Mouse (Mus musculus): ENCODE results near the gene Herc1.

The Herc1 gene

GRCm38 (mm10) chr9:66492361-66492760, 142.1 kb downstream of the Herc1 start:
- no peak for DNase-seq (ENCODE audit: low read depth, low spot score)

- DNase-seq (ENCODE audit: low read depth, low spot score) = no peak
These were observed 143.7 kb downstream of the Herc1 start for GRCm38 (mm10) chr9:66493992-66494391.

GRCm38 (mm10) chr9:66501248-66501647, 151.0 kb downstream of the Herc1 start:
- no peak for DNase-seq (ENCODE audit: low read depth, low spot score)

- DNase-seq (ENCODE audit: low read depth, low spot score) = no peak
These were observed 153.7 kb downstream of the Herc1 start for GRCm38 (mm10) chr9:66503879-66504411.

GRCm38 (mm10) chr9:66504518-66504917, 154.3 kb downstream of the Herc1 start:
- DNase-seq (ENCODE audit: low read depth, low spot score) = no peak

GRCm38 (mm10) chr9:66505141-66505917, 155.1 kb downstream of the Herc1 start:
- no peak for DNase-seq (ENCODE audit: low read depth, low spot score)

GRCm38 (mm10) chr9:66506011-66506410, 155.8 kb downstream of the Herc1 start:
- DNase-seq (ENCODE audit: low read depth, low spot score) = no peak

GRCm38 (mm10) chr9:66506424-66506823, 156.2 kb downstream of the Herc1 start:
- DNase-seq (ENCODE audit: low read depth, low spot score) = no peak

- DNase-seq (ENCODE audit: low read depth, low spot score) = no peak
These were observed 157.4 kb downstream of the Herc1 start for GRCm38 (mm10) chr9:66507684-66508083.

- DNase-seq (ENCODE audit: low read depth, low spot score) = no peak
These were observed 158.7 kb downstream of the Herc1 start for GRCm38 (mm10) chr9:66508890-66509399.

- DNase-seq (ENCODE audit: low read depth, low spot score) = peak; percentile 7
These were observed 160.1 kb downstream of the Herc1 start for GRCm38 (mm10) chr9:66510351-66510841.

GRCm38 (mm10) chr9:66510944-66511343, 160.7 kb downstream of the Herc1 start:
- DNase-seq (ENCODE audit: low read depth, low spot score) = peak; percentile 20

GRCm38 (mm10) chr9:66511580-66512350, 161.5 kb downstream of the Herc1 start:
- peak; percentile 94 for DNase-seq (ENCODE audit: low read depth, low spot score)

GRCm38 (mm10) chr9:66512351-66512671, 162.1 kb downstream of the Herc1 start:
- peak; percentile 85 for DNase-seq (ENCODE audit: low read depth, low spot score)

- peak; percentile 8 for DNase-seq (ENCODE audit: low read depth, low spot score)
These were observed 162.9 kb downstream of the Herc1 start for GRCm38 (mm10) chr9:66513150-66513549.

GRCm38 (mm10) chr9:66513661-66514255, 163.5 kb downstream of the Herc1 start:
- DNase-seq (ENCODE audit: low read depth, low spot score) = no peak

GRCm38 (mm10) chr9:66514256-66514770, 164.1 kb downstream of the Herc1 start, which contains the start of gene Fbxl22:
Gene Fbxl22, minus strand, starts transcription at chr9:66514593.
- DNase-seq (ENCODE audit: low read depth, low spot score) = peak; percentile 34

- no peak for DNase-seq (ENCODE audit: low read depth, low spot score)
These were observed 164.9 kb downstream of the Herc1 start for GRCm38 (mm10) chr9:66515115-66515514.

GRCm38 (mm10) chr9:66515680-66516210, 165.5 kb downstream of the Herc1 start:
- DNase-seq (ENCODE audit: low read depth, low spot score) = no peak

- DNase-seq (ENCODE audit: low read depth, low spot score) = no peak
These were observed 166.2 kb downstream of the Herc1 start for GRCm38 (mm10) chr9:66516296-66516940.

GRCm38 (mm10) chr9:66517746-66518145, 167.5 kb downstream of the Herc1 start:
- DNase-seq (ENCODE audit: low read depth, low spot score) = no peak

Data from forelimb bud, embryonic 11.5 days (tissue).